Mouse (Mus musculus) embryo, embryonic 10.5 days (tissue): ENCODE measurements around the gene Fam83g.

Experiments
- DNase-seq: peaks from one replicate; pipeline ENCODE4 v3.0.0-alpha.2; 2015; ENCODE audit warnings: low spot score

Fam83g gene

DNA sequence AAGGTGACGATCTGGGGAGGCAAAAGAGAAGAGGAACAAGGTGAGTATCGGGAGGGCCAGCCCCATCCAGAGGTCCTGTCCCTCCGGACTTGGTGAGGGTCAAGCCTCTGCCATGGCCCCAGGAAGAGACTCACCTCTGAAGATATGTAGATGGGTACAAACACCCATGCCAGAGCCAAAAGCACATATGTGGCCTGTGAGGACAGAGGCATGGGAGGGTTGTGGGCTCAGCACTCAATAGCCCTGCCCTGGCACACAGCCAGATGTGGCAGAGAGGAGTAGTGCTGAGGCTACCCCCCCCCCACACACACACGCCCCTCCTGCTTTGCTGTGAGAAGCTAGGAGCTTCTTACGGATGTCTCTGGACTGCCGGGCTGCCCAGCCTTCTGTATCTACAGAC is 31.2 kb downstream of the Fam83g start:
- no peak for DNase-seq

DNA sequence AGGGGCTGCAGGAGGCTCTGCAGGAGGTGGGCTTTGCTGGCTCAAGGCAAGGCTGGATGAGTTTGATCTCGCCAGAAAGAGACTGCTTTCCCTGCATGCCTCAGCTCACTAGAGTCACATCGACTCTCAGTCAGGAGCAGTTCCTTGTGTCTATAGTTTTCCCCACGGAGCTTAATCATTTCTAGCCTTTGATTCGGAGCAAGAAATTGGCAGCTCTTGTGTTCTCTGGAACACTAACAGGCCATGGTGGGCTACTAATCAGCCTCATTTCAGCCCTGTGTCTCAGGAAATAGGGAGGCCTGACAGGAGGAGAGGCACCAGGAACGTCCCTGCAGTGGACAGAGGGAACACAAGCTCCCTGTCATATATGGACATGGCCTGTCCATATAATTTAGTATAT is 34.1 kb downstream of the Fam83g start:
- DNase-seq: no peak

DNA sequence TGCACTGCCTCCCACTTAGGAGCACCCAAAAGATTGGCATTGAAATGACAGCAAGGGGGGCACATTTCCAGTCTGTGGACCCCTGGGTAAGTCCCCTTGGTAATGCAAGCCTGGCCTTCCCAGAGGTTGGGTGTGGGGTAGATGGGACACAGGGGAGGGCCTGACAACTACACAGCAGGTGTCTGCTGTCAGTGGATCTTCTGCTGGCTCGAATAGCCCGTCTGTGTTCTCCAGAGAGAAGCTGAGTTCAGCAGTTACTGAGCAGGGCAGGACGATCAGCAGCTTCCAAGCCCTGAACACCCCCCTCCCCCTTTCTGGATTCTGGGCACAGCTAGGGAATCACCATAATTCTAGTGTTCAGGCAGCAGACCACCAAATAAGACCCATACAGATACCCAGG is 35.5 kb downstream of the Fam83g start:
- no peak for DNase-seq

DNA sequence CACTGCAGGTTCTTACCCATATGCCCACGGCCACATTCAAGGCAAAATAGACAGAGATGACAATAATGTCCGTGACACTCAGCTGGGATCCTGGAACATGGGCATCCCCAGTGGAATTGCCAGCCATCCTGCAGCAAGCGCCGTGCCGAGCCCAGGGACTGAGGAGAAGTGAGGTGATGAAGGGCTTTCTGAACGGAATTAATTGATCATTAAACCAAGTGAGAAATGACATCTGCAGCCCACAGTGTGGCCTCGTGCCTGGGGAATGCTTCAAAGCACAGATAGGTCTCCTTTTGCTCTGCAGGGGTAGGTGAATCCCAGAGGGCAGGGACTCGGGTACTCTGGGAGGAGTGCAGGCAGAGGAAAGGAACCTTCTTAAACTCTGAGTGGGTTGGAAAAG is 35.9 kb downstream of the Fam83g start:
- DNase-seq: no peak

DNA sequence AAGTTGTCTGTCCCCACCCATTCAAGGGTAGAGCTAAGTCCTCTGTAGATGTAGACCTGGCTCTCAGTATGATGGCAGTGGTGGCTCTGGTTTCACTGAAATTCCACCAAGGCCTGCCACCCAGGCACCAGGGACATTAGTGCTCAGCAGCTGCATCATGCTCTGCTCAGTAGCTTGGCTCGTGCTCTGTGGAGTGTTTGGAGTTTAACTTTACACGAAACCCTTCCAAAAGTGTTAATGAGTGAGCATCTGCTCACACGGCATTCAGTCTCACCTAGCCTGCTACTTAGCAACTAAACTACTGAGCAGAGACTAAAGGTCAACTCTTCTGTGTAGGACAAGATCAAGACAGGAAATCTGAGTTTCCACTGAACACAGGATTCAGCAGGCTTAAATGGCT is 36.7 kb downstream of the Fam83g start, which contains the start of gene Slc5a10:
TSS of gene Slc5a10 (minus strand) at position 191 of the 400 bp plus-strand sequence.
- no peak for DNase-seq

DNA sequence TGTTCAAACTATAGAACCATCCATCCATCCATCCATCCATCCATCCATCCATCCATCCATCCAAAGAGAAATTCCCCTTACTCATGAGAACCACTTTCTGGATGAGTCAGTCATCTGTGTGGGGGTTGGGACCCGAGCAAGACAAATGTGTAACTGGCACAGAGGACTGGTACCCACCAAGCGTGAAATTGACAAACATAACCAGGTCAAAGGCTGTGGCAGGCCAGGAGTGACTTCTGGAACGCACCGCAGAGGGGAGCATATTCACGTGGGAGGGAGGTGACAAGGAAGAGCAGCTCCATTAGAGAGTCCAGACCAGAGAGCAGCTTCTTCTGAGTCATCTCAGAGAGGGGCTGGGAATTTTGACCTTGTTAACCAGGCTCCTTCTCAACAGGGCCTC is 38.2 kb downstream of the Fam83g start:
- no peak for DNase-seq

DNA sequence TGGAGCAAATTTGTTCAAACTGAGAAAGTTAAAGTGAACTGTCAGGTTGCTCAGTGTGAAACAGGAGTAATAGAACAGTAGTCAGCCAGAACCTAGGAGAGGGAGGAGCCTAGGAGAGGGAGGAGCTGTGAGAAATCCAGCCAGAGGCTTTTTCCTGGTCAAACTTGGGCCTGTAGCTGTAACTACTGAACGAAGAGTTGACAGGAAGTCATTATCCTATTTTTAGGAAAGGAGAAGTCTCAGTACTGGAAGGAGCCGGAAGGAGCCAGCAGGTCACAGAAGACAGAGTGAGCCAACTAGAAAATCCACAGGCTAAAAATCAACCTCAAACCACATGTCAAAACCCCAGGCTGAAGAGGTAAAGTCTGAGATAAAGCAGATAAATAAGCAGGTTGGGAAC is 44.1 kb downstream of the Fam83g start:
- DNase-seq: no peak

DNA sequence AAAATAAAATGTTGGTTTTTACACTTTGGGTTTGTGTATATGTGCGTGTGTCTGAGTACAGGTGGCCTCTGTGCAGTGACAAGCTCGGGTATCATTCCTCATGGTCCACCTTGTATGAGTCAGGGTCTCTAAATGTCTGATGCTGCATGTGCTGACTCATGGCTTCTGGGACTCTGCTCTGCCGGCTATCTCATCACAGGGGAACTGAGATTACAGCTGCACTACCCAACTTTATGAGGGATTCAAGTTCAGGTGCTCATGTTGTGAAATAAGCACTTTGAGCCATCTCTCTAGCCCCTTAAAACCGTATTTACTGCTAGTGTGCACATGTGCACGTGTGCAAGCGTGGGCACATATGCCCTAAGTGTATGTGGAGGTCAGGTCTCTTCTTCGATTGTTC is 48.8 kb downstream of the Fam83g start:
- no peak for DNase-seq

DNA sequence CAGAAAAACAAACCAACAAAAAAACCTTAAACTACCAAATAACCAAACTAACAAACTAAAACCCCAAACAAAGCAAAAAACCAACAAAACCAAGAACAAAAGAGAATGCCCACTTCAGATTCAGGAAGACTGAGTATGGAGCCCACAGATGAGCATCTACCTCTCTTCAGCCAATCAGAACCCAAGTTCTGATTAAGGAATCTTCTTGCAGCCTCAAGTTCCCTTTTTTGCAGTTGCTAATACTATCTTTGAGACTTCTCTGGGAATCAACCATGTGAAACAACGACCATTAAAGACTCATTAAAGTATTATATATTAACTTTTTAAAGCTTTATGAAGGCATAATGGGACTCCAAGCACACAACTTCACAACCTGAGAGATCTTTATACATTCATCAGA is 53.4 kb downstream of the Fam83g start:
- DNase-seq: no peak

DNA sequence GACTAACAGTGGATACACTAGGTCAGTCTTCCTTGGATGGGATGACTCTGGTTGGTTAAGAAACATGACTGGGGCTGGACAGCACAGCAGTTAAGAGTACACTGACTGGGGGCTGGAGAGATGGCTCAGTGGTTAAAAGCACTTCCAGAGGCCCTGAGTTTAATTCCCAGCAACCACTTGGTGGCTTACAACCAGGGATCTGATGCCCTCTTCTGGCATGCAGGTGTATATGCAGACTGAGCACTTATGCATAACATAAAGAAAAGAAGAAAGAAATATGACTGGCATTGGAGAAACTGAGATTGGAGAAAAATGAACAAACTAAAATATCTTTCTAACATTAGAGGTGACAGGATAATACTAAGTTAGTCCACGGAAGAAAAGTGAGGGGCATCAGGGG is 56.6 kb downstream of the Fam83g start:
- DNase-seq: no peak

DNA sequence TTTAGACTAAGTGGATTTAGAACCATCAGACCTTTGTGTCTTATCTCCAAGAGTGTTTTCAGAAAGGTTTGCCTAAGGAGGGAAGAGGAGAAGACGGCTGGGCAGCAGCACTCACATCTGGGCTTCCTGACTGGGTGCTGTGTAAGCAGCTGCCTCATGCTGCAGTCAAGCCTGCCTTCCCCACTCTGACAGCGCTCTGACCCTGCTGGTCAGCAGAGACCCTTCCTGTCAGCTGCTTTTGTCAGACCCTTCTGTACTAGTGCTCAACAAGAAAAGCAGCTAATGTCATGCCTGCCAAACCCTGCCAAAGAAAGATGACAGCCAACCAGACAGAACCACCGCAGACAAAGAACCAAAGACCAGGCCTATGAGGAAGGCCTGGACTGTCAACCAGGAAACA is 59.9 kb downstream of the Fam83g start:
- DNase-seq: peak; percentile 6

DNA sequence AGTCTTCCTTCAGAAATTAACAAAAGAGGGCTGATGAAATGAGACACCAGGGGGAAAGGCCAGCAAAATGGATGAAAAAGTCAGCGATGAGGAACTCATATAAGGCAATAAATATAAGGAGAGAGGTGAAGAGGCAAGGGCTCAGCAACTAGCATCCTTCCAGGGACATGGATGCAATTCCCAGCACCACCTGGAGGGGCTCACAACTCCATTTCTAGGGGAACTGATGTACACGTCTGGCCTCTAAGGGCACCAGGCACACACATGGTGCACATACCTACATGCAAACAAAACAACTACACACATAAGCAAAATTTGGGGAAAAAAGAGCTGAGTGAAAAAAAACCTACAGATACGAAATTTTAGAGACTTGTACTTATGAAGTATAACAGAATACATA is 60.6 kb downstream of the Fam83g start:
- peak; percentile 29 for DNase-seq

DNA sequence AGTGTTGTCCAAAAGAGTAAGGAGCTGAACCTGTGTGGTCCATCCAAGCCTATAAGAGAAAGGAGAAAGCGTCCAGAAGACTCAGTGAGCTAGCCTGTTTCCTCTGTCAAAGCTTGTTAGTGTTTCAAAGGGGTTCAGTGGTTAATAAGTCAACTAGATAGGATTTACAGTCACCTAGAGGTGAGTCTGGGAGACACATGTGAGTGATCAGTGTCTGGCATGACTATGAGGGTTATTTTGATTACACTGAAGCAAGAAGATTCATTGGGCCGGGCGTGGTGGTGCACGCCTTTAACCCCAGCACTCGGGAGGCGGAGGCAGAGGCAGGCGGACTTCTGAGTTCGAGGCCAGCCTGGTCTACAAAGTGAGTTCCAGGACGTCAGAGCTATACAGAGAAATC is 61.9 kb downstream of the Fam83g start:
- no peak for DNase-seq

DNA sequence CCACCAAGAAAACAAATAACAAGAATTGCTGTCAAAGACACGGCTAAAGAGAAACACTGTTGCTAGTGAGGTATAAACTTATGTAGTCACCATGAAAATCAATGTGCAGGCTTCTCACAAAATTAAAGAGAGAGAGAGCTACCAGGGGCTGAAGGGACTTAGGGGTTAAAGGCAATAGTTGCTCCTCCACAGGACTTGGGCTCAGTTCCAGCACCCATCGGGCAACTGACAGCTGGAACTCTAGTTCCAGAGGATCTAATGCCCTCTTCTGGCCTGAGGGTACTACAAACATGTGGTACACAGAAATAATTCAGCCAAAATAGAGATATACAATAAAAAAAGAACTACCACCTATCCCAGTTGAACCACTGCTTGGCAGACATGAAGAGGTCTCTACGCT is 63.3 kb downstream of the Fam83g start:
- DNase-seq: no peak

DNA sequence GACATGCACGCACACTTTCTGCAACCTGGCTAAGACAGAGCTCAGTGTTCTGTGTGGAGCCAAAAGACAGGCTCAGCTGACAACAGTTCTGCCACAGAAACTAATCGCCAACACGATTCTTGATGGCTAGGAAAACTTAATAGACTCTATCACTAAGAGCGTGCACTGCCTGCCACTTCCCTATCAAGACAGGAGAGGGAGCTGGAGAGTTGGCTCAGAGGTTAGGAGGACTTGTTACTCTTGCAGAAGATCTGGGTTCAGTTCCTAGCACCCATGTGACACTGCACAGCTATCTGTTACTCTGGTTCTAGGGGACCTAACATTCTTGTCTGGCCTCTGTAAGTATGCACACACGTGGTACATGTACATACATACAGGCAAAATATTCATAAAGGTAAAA is 67.7 kb downstream of the Fam83g start:
- DNase-seq: peak; percentile 58

DNA sequence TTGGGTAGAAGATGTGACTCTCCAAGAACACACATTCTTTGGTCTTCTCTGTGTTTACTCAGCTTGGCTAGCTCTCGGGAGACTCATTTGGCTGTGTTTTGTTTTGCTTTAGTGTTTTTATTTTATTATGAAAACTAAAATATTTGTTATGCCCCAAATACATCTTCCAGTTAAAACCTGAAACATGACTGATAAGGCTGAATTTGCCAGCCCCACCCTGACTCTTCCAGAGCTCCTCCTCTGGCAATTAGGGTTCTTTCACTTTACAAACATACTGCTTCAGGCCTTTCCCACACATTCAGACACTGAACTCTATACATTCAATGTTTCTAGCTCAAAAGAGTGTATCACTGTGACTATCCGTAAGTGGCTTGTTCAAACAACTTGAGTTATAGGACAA is 73.3 kb downstream of the Fam83g start:
- no peak for DNase-seq
